Mouse (Mus musculus) embryonic facial prominence, embryonic 14.5 days (tissue): ENCODE measurements around the gene Dhrs11. TPM values are rescaled to one million over a fixed set of nuclear protein-coding genes. Genes with fewer than 3 reads are reported as not detected.
A peak's percentile ranks its signal among the peaks of the same experiment; 100 is the strongest.
"Not testable (repeated sequence)": the region's sequence is repeated elsewhere in the genome, so short reads cannot be mapped to it uniquely, and the experiment has no call there.

Experiments
- ATAC-seq: fragments of 200-750 bp; cut with Nextera tagmentation; 2 replicates; pipeline ENCODE4 v1.8.0; 2017; ENCODE audit warnings: low read depth, moderate number of reproducible peaks, moderate TSS enrichment
- DNase-seq: peaks from one replicate; pipeline ENCODE4 v3.0.0-alpha.2; 2015; ENCODE audit warnings: low spot score
- H3K27ac ChIP-seq: fragments of 300-500 bp; sonication (generic); replicated peaks from 2 replicates; pipeline ENCODE4 v1.5.1; 2014; ENCODE audit warnings: low read depth, mild to moderate bottlenecking, low read length, moderate library complexity
- H3K27me3 ChIP-seq: fragments of 300-500 bp; sonication (generic); replicated peaks from 2 replicates; pipeline ENCODE4 v1.6.1; 2014; ENCODE audit warnings: low read length; ENCODE audit not compliant: control insufficient read depth, insufficient read depth
- H3K36me3 ChIP-seq: fragments of 300-500 bp; sonication (generic); 2 replicates; pipeline ENCODE4 v1.6.1; 2014; ENCODE audit warnings: low read length, mixed read lengths; ENCODE audit not compliant: control insufficient read depth, insufficient read depth
- H3K4me1 ChIP-seq: fragments of 300-500 bp; sonication (generic); 2 replicates; pipeline ENCODE4 v1.6.1; 2014; ENCODE audit warnings: antibody characterized with exemption, low read length; ENCODE audit not compliant: control insufficient read depth, insufficient read depth
- H3K4me2 ChIP-seq: fragments of 300-500 bp; sonication (generic); 2 replicates; pipeline ENCODE4 v1.6.1; 2014; ENCODE audit warnings: low read depth, mild to moderate bottlenecking, low read length, moderate library complexity, mixed read lengths
- H3K4me3 ChIP-seq: fragments of 300-500 bp; sonication (generic); 2 replicates; pipeline ENCODE4 v1.5.1; 2014; ENCODE audit warnings: low read depth, mild to moderate bottlenecking, low read length
- H3K9ac ChIP-seq: fragments of 300-500 bp; sonication (generic); 2 replicates; pipeline ENCODE4 v1.6.1; 2014; ENCODE audit warnings: low read depth, mild to moderate bottlenecking, low read length, moderate library complexity, mixed read lengths
- H3K9me3 ChIP-seq: fragments of 300-500 bp; sonication (generic); 2 replicates; pipeline ENCODE4 v1.6.1; 2016; ENCODE audit warnings: low read length; ENCODE audit not compliant: control insufficient read depth
- WGBS: fragments of 180-500 bp; shearing (Covaris S2); extraction: QIAGEN DNeasy Blood & Tissue Kit; methylation state at CpG from one replicate; pipeline ENCODE4 v1.1.7; 2014; 5-methylcytosine and 5-hydroxymethylcytosine counted together
- polyA plus RNA-seq: library from polyadenylated mRNA; unstranded; fragments of >200 nt; fragmentation: Nextera tagmentation; extraction: Ambion mirVana; gene quantifications from 2 replicates; pipeline ENCODE4 v1.2.1, GENCODE M21; 2014

Gene Dhrs11
- polyA plus RNA-seq, 1 experiment from 2014 or later, result 13.7 TPM

DNA sequence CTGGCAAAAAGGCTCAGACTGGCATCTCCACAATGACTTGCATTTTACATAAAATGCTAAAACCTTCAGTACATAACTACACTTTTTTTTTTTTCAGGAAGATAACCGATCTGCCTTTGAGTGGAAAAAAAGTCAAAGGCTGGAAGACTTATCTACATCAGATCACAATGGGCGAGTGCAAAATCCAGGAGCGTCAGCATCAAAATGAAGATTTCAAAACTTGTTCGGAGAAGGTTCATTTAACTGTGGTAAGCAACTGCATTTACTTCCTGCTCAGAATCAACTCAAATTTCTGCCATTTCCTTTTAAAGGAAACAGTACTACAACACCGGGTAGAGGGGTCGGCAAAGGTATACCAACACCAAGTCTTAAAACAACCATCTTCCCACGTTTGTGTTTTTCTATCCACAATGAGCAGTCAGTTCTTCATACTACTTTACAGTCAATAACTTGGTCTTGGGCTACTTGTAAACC, 40.0 kb upstream of the Dhrs11 start:
- peaks cover 11% of the 10 kb centered on the region for H3K4me1 ChIP-seq
- peak overlapping the region; percentile 89 for H3K4me2 ChIP-seq
- DNase-seq (no peak), ATAC-seq (no peak)
- peaks cover 14% of the 10 kb centered on the region; the same call in 1 of the 2 replicates for H3K36me3 ChIP-seq
- H3K9me3 ChIP-seq, result no peaks in the 10 kb centered on the region
- WGBS, result 10% methylated on average over 7 of the region's 7 CpGs
- H3K27me3 ChIP-seq, result no peaks in the 10 kb centered on the region
- H3K4me3 ChIP-seq, result peak overlapping the region; percentile 84
- H3K9ac ChIP-seq, result peak overlapping the region; percentile 95
- peak overlapping the region; percentile 99; the same call in 1 of the 2 replicates for H3K27ac ChIP-seq

- DNase-seq (no peak), ATAC-seq (no peak)
- no peak overlapping the region for H3K27ac ChIP-seq
- 95% methylated on average over 2 of the region's 2 CpGs for WGBS
- no peaks in the 10 kb centered on the region for H3K9me3 ChIP-seq
- H3K36me3 ChIP-seq, result peaks cover 17% of the 10 kb centered on the region; the same call in 1 of the 2 replicates
- no peak overlapping the region for H3K9ac ChIP-seq
- H3K4me1 ChIP-seq, result peaks cover 11% of the 10 kb centered on the region
- H3K27me3 ChIP-seq, result no peaks in the 10 kb centered on the region
- no peak overlapping the region for H3K4me3 ChIP-seq
- 0 out of 2 replicates have a peak overlapping the region, but pooled peaks have one; percentile 3 for H3K4me2 ChIP-seq
Observed at GRCm38 (mm10) chr11:84867586-84867985, 38.8 kb upstream of the Dhrs11 start.

- Histone ChIP-seq H3K9me3 (no peaks in the 10 kb centered on the region), H3K27me3 (no peaks in the 10 kb centered on the region), H3K4me2 (no peak overlapping the region), H3K27ac (no peak overlapping the region), H3K9ac (no peak overlapping the region), H3K4me1 (peaks cover 11% of the 10 kb centered on the region), H3K36me3 (peaks cover 34% of the 10 kb centered on the region), H3K4me3 (no peak overlapping the region)
- ATAC-seq, result no peak
- WGBS, result 59% methylated on average over 2 of the region's 2 CpGs
- no peak for DNase-seq
Observed at GRCm38 (mm10) chr11:84865268-84865667, 36.5 kb upstream of the Dhrs11 start.

GRCm38 (mm10) chr11:84855285-84855684, 26.5 kb upstream of the Dhrs11 start:
- ATAC-seq, result no peak
- H3K27me3 ChIP-seq, result no peaks in the 10 kb centered on the region
- H3K9ac ChIP-seq, result no peak overlapping the region
- no peak for DNase-seq
- H3K36me3 ChIP-seq, result peaks cover 90% of the 10 kb centered on the region
- no peaks in the 10 kb centered on the region for H3K4me1 ChIP-seq
- no peaks in the 10 kb centered on the region for H3K9me3 ChIP-seq
- WGBS, result 95% methylated on average over 6 of the region's 6 CpGs
- H3K4me3 ChIP-seq, result no peak overlapping the region
- no peak overlapping the region for H3K27ac ChIP-seq
- no peak overlapping the region for H3K4me2 ChIP-seq

DNA sequence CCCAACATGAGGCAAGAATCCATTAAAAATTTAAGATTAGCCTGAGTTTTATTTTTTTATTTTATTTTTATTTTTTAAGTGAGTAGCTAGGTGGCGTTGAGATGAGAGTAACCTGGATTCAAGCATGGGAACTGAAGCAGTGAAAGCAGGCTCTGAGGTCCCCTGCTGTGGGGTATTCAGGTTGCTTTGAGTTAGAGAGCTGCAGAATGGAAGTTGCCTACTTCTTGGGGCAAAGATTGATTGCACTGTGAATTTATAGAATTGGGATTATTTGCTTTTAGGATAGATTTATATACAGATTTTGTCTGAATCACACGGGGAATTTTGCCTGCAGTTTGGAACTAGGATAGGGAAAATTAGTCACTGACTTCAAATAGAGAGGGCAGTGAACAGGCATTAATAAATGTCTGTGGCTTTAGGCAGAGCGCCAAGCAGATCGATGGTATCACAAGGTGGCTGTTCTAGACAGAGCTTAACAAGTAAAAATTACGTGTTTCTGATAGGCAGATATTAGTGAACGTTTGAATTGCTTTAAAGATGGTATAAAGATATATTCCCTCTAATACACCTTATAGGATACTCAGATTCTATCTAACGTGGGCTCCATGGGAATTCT, 18.8 kb upstream of the Dhrs11 start:
- H3K27ac ChIP-seq, result no peak overlapping the region
- H3K27me3 ChIP-seq, result no peaks in the 10 kb centered on the region
- H3K4me2 ChIP-seq, result no peak overlapping the region
- H3K36me3 ChIP-seq, result peaks cover 82% of the 10 kb centered on the region
- H3K9me3 ChIP-seq, result no peaks in the 10 kb centered on the region
- WGBS, result 85% methylated on average over 7 of the region's 7 CpGs
- no peak for ATAC-seq
- no peaks in the 10 kb centered on the region for H3K4me1 ChIP-seq
- no peak overlapping the region for H3K4me3 ChIP-seq
- no peak overlapping the region for H3K9ac ChIP-seq
- DNase-seq, result no peak

GRCm38 (mm10) chr11:84846741-84847474, 18.1 kb upstream of the Dhrs11 start:
- no peak overlapping the region for H3K4me2 ChIP-seq
- H3K4me3 ChIP-seq, result no peak overlapping the region
- H3K36me3 ChIP-seq, result peaks cover 80% of the 10 kb centered on the region
- H3K27ac ChIP-seq, result no peak overlapping the region
- H3K27me3 ChIP-seq, result no peaks in the 10 kb centered on the region
- H3K9me3 ChIP-seq, result no peaks in the 10 kb centered on the region
- 92% methylated on average over 15 of the region's 15 CpGs for WGBS
- H3K9ac ChIP-seq, result no peak overlapping the region
- no peak for DNase-seq
- no peaks in the 10 kb centered on the region for H3K4me1 ChIP-seq
- ATAC-seq, result no peak

GRCm38 (mm10) chr11:84839330-84839729, 10.5 kb upstream of the Dhrs11 start:
- WGBS, result 92% methylated on average over 2 of the region's 2 CpGs
- DNase-seq (no peak), ATAC-seq (no peak)
- peaks cover 85% of the 10 kb centered on the region for H3K36me3 ChIP-seq
- no peaks in the 10 kb centered on the region for H3K4me1 ChIP-seq
- no peaks in the 10 kb centered on the region for H3K9me3 ChIP-seq
- H3K4me2 ChIP-seq, result no peak overlapping the region
- H3K27me3 ChIP-seq, result no peaks in the 10 kb centered on the region
- H3K27ac ChIP-seq, result no peak overlapping the region
- no peak overlapping the region for H3K9ac ChIP-seq
- no peak overlapping the region for H3K4me3 ChIP-seq

DNA sequence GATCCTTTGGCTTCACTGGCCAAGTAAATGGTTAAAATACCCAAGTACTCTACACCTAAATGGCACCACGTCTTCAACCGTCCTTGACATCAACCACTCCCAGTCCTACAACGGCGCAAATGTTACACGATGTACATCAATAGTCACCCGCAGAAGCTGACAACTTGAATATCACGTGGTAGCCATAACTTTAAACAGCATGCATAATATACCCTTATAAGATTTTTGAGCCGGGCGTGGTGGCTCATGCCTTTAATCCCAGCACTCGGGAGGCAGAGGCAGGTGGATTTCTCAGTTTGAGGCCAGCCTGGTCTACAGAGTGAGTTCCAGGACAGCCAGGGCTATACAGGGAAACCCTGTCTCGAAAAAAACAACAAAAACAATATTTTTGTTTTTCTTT, 701 bp upstream of the Dhrs11 start:
- H3K27ac ChIP-seq, result peak overlapping the region; percentile 81
- WGBS, result 75% methylated on average over 11 of the region's 11 CpGs
- peak overlapping the region; percentile 81 for H3K9ac ChIP-seq
- peak overlapping the region; percentile 87 for H3K4me2 ChIP-seq
- not testable (repeated sequence) for DNase-seq, ATAC-seq, H3K27me3 ChIP-seq, H3K9me3 ChIP-seq
- H3K36me3 ChIP-seq, result peaks cover 40% of the 10 kb centered on the region
- H3K4me1 ChIP-seq, result peaks cover 11% of the 10 kb centered on the region
- peak overlapping the region; percentile 82 for H3K4me3 ChIP-seq
